Mouse (Mus musculus): ENCODE measurements at regions not wholly inside any gene's neighbourhood (a gene's known extent, or its start where the extent isn't known, plus 50 kb on each side); places are given as distances from the start of the nearest gene placed in this dataset.
A peak's percentile ranks its signal among the peaks of the same experiment; 100 is the strongest.

DNA sequence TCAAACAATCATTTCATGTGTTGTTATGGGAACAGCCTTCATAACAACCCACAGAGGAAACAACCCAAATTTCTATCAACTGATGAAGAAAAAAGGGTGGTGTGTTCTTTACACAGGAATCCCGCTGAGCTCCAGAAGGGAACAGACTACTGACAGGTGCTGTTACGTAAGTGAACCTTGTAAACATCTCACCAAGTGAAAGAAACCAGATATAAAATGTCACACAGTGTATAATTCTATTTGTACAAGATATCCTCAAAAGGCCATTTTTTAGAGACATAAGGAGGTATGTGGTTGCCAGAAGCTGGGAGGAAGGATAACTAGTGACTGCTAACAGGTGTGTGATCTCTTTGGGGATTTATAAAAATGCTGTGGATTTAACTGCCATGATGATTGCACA, 119.9 kb downstream of the Plod2 start:
- Histone ChIP-seq H3K36me3 (ENCODE audit: control insufficient read depth, insufficient read depth, low read length) (no peaks in the 10 kb centered on the region), H3K27me3 (replicated peaks; ENCODE audit: control insufficient read depth, insufficient read depth, low read length) (no peaks in the 10 kb centered on the region), H3K4me1 (ENCODE audit: control insufficient read depth, insufficient read depth, low read length) (no peaks in the 10 kb centered on the region), H3K9ac (ENCODE audit: low read depth, low read length) (no peak overlapping the region), H3K27ac (replicated peaks; ENCODE audit: low read depth, low read length) (no peak overlapping the region), H3K4me2 (ENCODE audit: low read depth, low read length) (no peak overlapping the region), H3K4me3 (ENCODE audit: low read depth, low read length) (no peak overlapping the region), H3K9me3 (ENCODE audit: control insufficient read depth, low read length) (no peaks in the 10 kb centered on the region)
- ATAC-seq (ENCODE audit: low read depth): peak; percentile 55; the same call in 1 of the 2 replicates
- peak; percentile 56 for DNase-seq (ENCODE audit: low spot score)
- WGBS: 58% methylated on average over 2 of the region's 2 CpGs

- 74% methylated on average over 1 of the region's 1 CpGs for WGBS
- ATAC-seq (ENCODE audit: low read depth): no peak
Observed at GRCm38 (mm10) chr9:92667361-92667881, 125.4 kb downstream of the Plod2 start.

GRCm38 (mm10) chr9:92671966-92672365, 129.9 kb downstream of the Plod2 start:
- WGBS: 72% methylated on average over 3 of the region's 3 CpGs
- H3K9me3 ChIP-seq (ENCODE audit: control insufficient read depth, low read length): no peaks in the 10 kb centered on the region
- no peaks in the 10 kb centered on the region for H3K27me3 ChIP-seq (replicated peaks; ENCODE audit: control insufficient read depth, insufficient read depth, low read length)
- no peak overlapping the region for H3K27ac ChIP-seq (replicated peaks; ENCODE audit: low read depth, low read length)
- no peaks in the 10 kb centered on the region for H3K36me3 ChIP-seq (ENCODE audit: control insufficient read depth, insufficient read depth, low read length)
- ATAC-seq (ENCODE audit: low read depth) (no peak), DNase-seq (ENCODE audit: low spot score) (no peak)
- H3K4me2 ChIP-seq (ENCODE audit: low read depth, low read length): no peak overlapping the region
- H3K9ac ChIP-seq (ENCODE audit: low read depth, low read length): no peak overlapping the region
- H3K4me1 ChIP-seq (ENCODE audit: control insufficient read depth, insufficient read depth, low read length): no peaks in the 10 kb centered on the region
- no peak overlapping the region for H3K4me3 ChIP-seq (ENCODE audit: low read depth, low read length)

More at GRCm38 (mm10) chr9:92667361-92667881, 125.4 kb downstream of the Plod2 start:
- Histone ChIP-seq H3K9ac (ENCODE audit: low read depth, low read length) (no peak overlapping the region), H3K27ac (replicated peaks; ENCODE audit: low read depth, low read length) (no peak overlapping the region), H3K4me1 (ENCODE audit: control insufficient read depth, insufficient read depth, low read length) (no peaks in the 10 kb centered on the region), H3K4me2 (ENCODE audit: low read depth, low read length) (no peak overlapping the region), H3K4me3 (ENCODE audit: low read depth, low read length) (no peak overlapping the region), H3K9me3 (ENCODE audit: control insufficient read depth, low read length) (no peaks in the 10 kb centered on the region), H3K27me3 (replicated peaks; ENCODE audit: control insufficient read depth, insufficient read depth, low read length) (no peaks in the 10 kb centered on the region), H3K36me3 (ENCODE audit: control insufficient read depth, insufficient read depth, low read length) (no peaks in the 10 kb centered on the region)
- no peak for DNase-seq (ENCODE audit: low spot score)

GRCm38 (mm10) chr9:92694361-92695016, 152.5 kb downstream of the Plod2 start:
- no peaks in the 10 kb centered on the region for H3K4me1 ChIP-seq (ENCODE audit: control insufficient read depth, insufficient read depth, low read length)
- H3K27ac ChIP-seq (replicated peaks; ENCODE audit: low read depth, low read length): no peak overlapping the region
- no peak overlapping the region for H3K4me3 ChIP-seq (ENCODE audit: low read depth, low read length)
- 68% methylated on average over 6 of the region's 6 CpGs for WGBS
- H3K4me2 ChIP-seq (ENCODE audit: low read depth, low read length): no peak overlapping the region
- no peak for ATAC-seq (ENCODE audit: low read depth)
- no peaks in the 10 kb centered on the region for H3K36me3 ChIP-seq (ENCODE audit: control insufficient read depth, insufficient read depth, low read length)
- no peaks in the 10 kb centered on the region for H3K9me3 ChIP-seq (ENCODE audit: control insufficient read depth, low read length)
- no peak overlapping the region for H3K9ac ChIP-seq (ENCODE audit: low read depth, low read length)
- H3K27me3 ChIP-seq (replicated peaks; ENCODE audit: control insufficient read depth, insufficient read depth, low read length): no peaks in the 10 kb centered on the region
- DNase-seq (ENCODE audit: low spot score): peak; percentile 30

DNA sequence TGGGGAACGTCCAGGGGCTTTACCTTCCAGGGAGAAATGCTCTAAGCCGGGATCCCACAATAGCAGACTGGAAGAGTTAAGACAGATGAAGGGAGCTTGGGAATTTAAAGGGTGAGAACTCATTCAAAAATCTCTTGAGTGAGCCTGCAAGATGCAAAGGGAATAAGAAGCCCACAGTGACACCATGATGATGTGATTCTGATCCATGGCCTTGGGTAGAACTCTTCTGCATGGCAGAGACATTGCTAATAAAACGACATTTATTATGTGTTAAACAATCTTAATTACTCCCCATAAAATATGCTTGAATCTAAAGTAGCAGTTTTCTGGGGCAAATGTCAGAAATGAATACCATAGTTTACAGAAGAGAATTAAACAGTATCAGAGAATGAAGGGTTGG, 155.9 kb downstream of the Plod2 start:
- no peaks in the 10 kb centered on the region for H3K36me3 ChIP-seq (ENCODE audit: control insufficient read depth, insufficient read depth, low read length)
- no peaks in the 10 kb centered on the region for H3K4me1 ChIP-seq (ENCODE audit: control insufficient read depth, insufficient read depth, low read length)
- DNase-seq (ENCODE audit: low spot score): no peak
- H3K4me3 ChIP-seq (ENCODE audit: low read depth, low read length): no peak overlapping the region
- no peak for ATAC-seq (ENCODE audit: low read depth)
- WGBS: 52% methylated on average over 3 of the region's 3 CpGs
- H3K9ac ChIP-seq (ENCODE audit: low read depth, low read length): no peak overlapping the region
- H3K27me3 ChIP-seq (replicated peaks; ENCODE audit: control insufficient read depth, insufficient read depth, low read length): no peaks in the 10 kb centered on the region
- no peaks in the 10 kb centered on the region for H3K9me3 ChIP-seq (ENCODE audit: control insufficient read depth, low read length)
- no peak overlapping the region for H3K4me2 ChIP-seq (ENCODE audit: low read depth, low read length)
- no peak overlapping the region for H3K27ac ChIP-seq (replicated peaks; ENCODE audit: low read depth, low read length)

DNA sequence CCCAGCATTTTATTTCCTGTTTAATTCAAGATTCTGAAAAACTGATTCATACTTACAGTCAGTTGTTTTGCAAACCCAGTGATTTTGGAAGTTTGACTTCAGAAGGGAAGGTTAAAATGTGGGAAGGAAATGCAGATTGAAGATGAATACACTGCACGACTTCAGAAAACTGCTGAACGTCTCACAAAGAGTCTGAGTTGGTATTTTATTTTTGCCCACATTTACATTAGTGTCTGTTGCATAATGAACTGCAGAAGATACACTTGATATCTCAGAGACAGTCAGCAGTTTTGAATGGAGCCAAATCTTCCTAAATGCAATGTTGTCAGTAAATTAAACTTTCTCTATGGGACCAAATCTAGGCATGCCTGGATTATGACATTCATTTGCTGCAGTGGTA, 162.7 kb downstream of the Plod2 start:
- H3K36me3 ChIP-seq (ENCODE audit: control insufficient read depth, insufficient read depth, low read length): no peaks in the 10 kb centered on the region
- no peak overlapping the region for H3K4me2 ChIP-seq (ENCODE audit: low read depth, low read length)
- DNase-seq (ENCODE audit: low spot score) (no peak), ATAC-seq (ENCODE audit: low read depth) (no peak)
- no peak overlapping the region for H3K9ac ChIP-seq (ENCODE audit: low read depth, low read length)
- no peak overlapping the region for H3K27ac ChIP-seq (replicated peaks; ENCODE audit: low read depth, low read length)
- H3K27me3 ChIP-seq (replicated peaks; ENCODE audit: control insufficient read depth, insufficient read depth, low read length): no peaks in the 10 kb centered on the region
- WGBS: 69% methylated on average over 2 of the region's 2 CpGs
- no peak overlapping the region for H3K4me3 ChIP-seq (ENCODE audit: low read depth, low read length)
- no peaks in the 10 kb centered on the region for H3K9me3 ChIP-seq (ENCODE audit: control insufficient read depth, low read length)
- no peaks in the 10 kb centered on the region for H3K4me1 ChIP-seq (ENCODE audit: control insufficient read depth, insufficient read depth, low read length)

DNA sequence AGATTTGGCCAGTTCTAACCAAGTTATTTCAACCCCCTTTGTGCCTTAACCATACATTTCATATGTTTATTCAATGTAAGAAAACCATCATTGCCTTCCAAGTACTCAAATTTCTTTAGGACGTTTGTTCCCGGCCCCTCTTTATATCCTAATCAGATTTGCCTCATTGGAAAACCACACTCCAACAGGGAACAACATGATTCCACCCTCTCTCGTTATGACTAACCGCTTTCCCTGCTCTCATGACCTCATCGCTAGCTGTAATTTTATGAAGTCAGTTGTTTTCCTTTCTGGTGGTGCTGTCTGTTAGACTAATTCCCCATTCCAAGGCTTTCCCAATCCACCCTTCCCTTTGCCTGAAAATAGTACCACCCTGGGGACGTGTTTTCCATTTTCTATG, 165.0 kb downstream of the Plod2 start:
- no peak overlapping the region for H3K4me3 ChIP-seq (ENCODE audit: low read depth, low read length)
- H3K27ac ChIP-seq (replicated peaks; ENCODE audit: low read depth, low read length): no peak overlapping the region; the same call in 1 of the 2 replicates
- 43% methylated on average over 6 of the region's 6 CpGs for WGBS
- H3K27me3 ChIP-seq (replicated peaks; ENCODE audit: control insufficient read depth, insufficient read depth, low read length): no peaks in the 10 kb centered on the region
- ATAC-seq (ENCODE audit: low read depth): peak; percentile 72
- no peak overlapping the region for H3K9ac ChIP-seq (ENCODE audit: low read depth, low read length)
- no peaks in the 10 kb centered on the region for H3K36me3 ChIP-seq (ENCODE audit: control insufficient read depth, insufficient read depth, low read length)
- no peaks in the 10 kb centered on the region for H3K9me3 ChIP-seq (ENCODE audit: control insufficient read depth, low read length)
- no peaks in the 10 kb centered on the region for H3K4me1 ChIP-seq (ENCODE audit: control insufficient read depth, insufficient read depth, low read length)
- peak; percentile 80 for DNase-seq (ENCODE audit: low spot score)
- H3K4me2 ChIP-seq (ENCODE audit: low read depth, low read length): no peak overlapping the region

DNA sequence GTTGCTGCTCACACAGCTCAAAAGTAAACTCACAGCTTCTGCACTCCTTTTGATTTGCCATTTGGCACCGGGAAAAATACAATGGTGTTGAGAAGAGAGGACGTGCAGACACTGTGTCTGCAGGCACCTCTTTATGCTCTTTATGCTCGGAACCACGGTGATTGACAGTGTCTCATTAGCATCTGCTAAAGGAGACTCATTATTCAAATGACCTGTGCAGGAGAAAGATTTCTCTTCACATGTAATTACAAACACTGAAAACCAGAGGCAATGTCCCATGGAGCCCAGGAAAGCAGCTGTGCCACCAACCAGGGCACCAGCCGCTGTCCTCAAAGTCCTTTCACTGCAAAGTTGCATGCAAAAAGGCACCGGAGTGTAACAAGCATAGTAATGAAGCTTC, 175.2 kb downstream of the Plod2 start:
- WGBS: 58% methylated on average over 6 of the region's 6 CpGs
- no peak for ATAC-seq (ENCODE audit: low read depth)
- Histone ChIP-seq H3K27ac (replicated peaks; ENCODE audit: low read depth, low read length) (no peak overlapping the region), H3K4me2 (ENCODE audit: low read depth, low read length) (no peak overlapping the region), H3K4me3 (ENCODE audit: low read depth, low read length) (no peak overlapping the region), H3K27me3 (replicated peaks; ENCODE audit: control insufficient read depth, insufficient read depth, low read length) (no peaks in the 10 kb centered on the region), H3K36me3 (ENCODE audit: control insufficient read depth, insufficient read depth, low read length) (no peaks in the 10 kb centered on the region), H3K9ac (ENCODE audit: low read depth, low read length) (no peak overlapping the region), H3K9me3 (ENCODE audit: control insufficient read depth, low read length) (no peaks in the 10 kb centered on the region), H3K4me1 (ENCODE audit: control insufficient read depth, insufficient read depth, low read length) (no peaks in the 10 kb centered on the region)
- no peak for DNase-seq (ENCODE audit: low spot score)

- Histone ChIP-seq H3K36me3 (ENCODE audit: control insufficient read depth, insufficient read depth, low read length) (no peaks in the 10 kb centered on the region), H3K9me3 (ENCODE audit: control insufficient read depth, low read length) (no peaks in the 10 kb centered on the region), H3K27ac (replicated peaks; ENCODE audit: low read depth, low read length) (no peak overlapping the region), H3K9ac (ENCODE audit: low read depth, low read length) (no peak overlapping the region), H3K27me3 (replicated peaks; ENCODE audit: control insufficient read depth, insufficient read depth, low read length) (no peaks in the 10 kb centered on the region), H3K4me3 (ENCODE audit: low read depth, low read length) (no peak overlapping the region), H3K4me1 (ENCODE audit: control insufficient read depth, insufficient read depth, low read length) (no peaks in the 10 kb centered on the region), H3K4me2 (ENCODE audit: low read depth, low read length) (no peak overlapping the region)
- DNase-seq (ENCODE audit: low spot score) (peak; percentile 36), ATAC-seq (ENCODE audit: low read depth) (no peak)
Observed at GRCm38 (mm10) chr9:92718337-92718736, 176.3 kb downstream of the Plod2 start.

Data from embryonic facial prominence, embryonic 14.5 days (tissue).